Mouse (Mus musculus) liver, embryonic 16.5 days (tissue): ENCODE measurements around the gene Ceacam20. TPM values are rescaled to one million over a fixed set of nuclear protein-coding genes. Genes with fewer than 3 reads are reported as not detected.

Experiments used
- ATAC-seq: fragments of 200-750 bp; cut with Nextera tagmentation; 2 replicates; pipeline ENCODE4 v1.8.0; 2017; ENCODE audit warnings: low read depth, mild to moderate bottlenecking, moderate number of reproducible peaks, moderate library complexity
- H3K27ac ChIP-seq: fragments of 300-500 bp; sonication (generic); 2 replicates; pipeline ENCODE4 v1.5.1; 2014; ENCODE audit warnings: mild to moderate bottlenecking, low read length
- H3K27me3 ChIP-seq: fragments of 300-500 bp; sonication (generic); 2 replicates; pipeline ENCODE4 v1.6.1; 2014; ENCODE audit warnings: low read depth, low read length, mixed read lengths; ENCODE audit not compliant: control insufficient read depth, insufficient read depth
- H3K36me3 ChIP-seq: fragments of 300-500 bp; sonication (generic); 2 replicates; pipeline ENCODE4 v1.6.1; 2014; ENCODE audit warnings: mild to moderate bottlenecking; ENCODE audit not compliant: control insufficient read depth, insufficient read depth
- H3K4me1 ChIP-seq: fragments of 300-500 bp; sonication (generic); 2 replicates; pipeline ENCODE4 v1.6.1; 2014; ENCODE audit warnings: low read depth, low read length, mixed read lengths; ENCODE audit not compliant: control insufficient read depth
- H3K4me2 ChIP-seq: fragments of 300-500 bp; sonication (generic); 2 replicates; pipeline ENCODE4 v1.6.1; 2014; ENCODE audit warnings: low read depth, low read length, mixed read lengths
- H3K4me3 ChIP-seq: fragments of 300-500 bp; sonication (generic); 2 replicates; pipeline ENCODE4 v1.5.1; 2014; ENCODE audit warnings: low read depth, mild to moderate bottlenecking, low read length
- H3K9ac ChIP-seq: fragments of 300-500 bp; sonication (generic); 2 replicates; pipeline ENCODE4 v1.6.1; 2014; ENCODE audit warnings: low read depth, low read length
- H3K9me3 ChIP-seq: fragments of 300-500 bp; sonication (generic); replicated peaks from 2 replicates; pipeline ENCODE4 v1.6.1; 2016; ENCODE audit warnings: low read length; ENCODE audit not compliant: control insufficient read depth
- WGBS: fragments of 180-500 bp; shearing (Covaris S2); extraction: QIAGEN DNeasy Blood & Tissue Kit; methylation state at CpG from one replicate; pipeline ENCODE4 v1.1.7; 2014; ENCODE audit not compliant: insufficient replicate concordance; 5-methylcytosine and 5-hydroxymethylcytosine counted together
- polyA plus RNA-seq: library from polyadenylated mRNA; unstranded; fragments of >200 nt; fragmentation: Nextera tagmentation; extraction: Ambion mirVana; gene quantifications from 2 replicates; pipeline ENCODE4 v1.2.1, GENCODE M21; 2015

Ceacam20 gene
- polyA plus RNA-seq, 1 experiment from 2014 or later = not detected

GRCm38 (mm10) chr7:19945201-19945600, 20.0 kb upstream of the Ceacam20 start:
- Histone ChIP-seq H3K36me3 (no peaks in the 10 kb centered on the region), H3K4me3 (no peak overlapping the region), H3K27me3 (no peaks in the 10 kb centered on the region), H3K27ac (no peak overlapping the region), H3K9me3 (no peaks in the 10 kb centered on the region), H3K4me1 (no peaks in the 10 kb centered on the region), H3K4me2 (no peak overlapping the region), H3K9ac (no peak overlapping the region)
- 56% methylated on average over 5 of the region's 5 CpGs for WGBS
- no peak for ATAC-seq

GRCm38 (mm10) chr7:19945821-19946515, 19.2 kb upstream of the Ceacam20 start:
- no peak overlapping the region for H3K9ac ChIP-seq

GRCm38 (mm10) chr7:19948956-19949355, 16.3 kb upstream of the Ceacam20 start:
- no peak overlapping the region for H3K27ac ChIP-seq
- H3K9me3 ChIP-seq = no peaks in the 10 kb centered on the region
- ATAC-seq = no peak
- no peaks in the 10 kb centered on the region for H3K36me3 ChIP-seq
- WGBS = 67% methylated on average over 12 of the region's 12 CpGs
- H3K9ac ChIP-seq = no peak overlapping the region
- no peak overlapping the region for H3K4me2 ChIP-seq
- no peaks in the 10 kb centered on the region for H3K27me3 ChIP-seq
- H3K4me3 ChIP-seq = no peak overlapping the region
- no peaks in the 10 kb centered on the region for H3K4me1 ChIP-seq

More at GRCm38 (mm10) chr7:19945821-19946515, 19.2 kb upstream of the Ceacam20 start:
- WGBS = 63% methylated on average over 13 of the region's 13 CpGs
- no peak overlapping the region for H3K4me3 ChIP-seq
- no peaks in the 10 kb centered on the region for H3K4me1 ChIP-seq
- no peaks in the 10 kb centered on the region for H3K9me3 ChIP-seq
- H3K27me3 ChIP-seq = no peaks in the 10 kb centered on the region
- H3K36me3 ChIP-seq = no peaks in the 10 kb centered on the region
- H3K27ac ChIP-seq = no peak overlapping the region
- ATAC-seq = no peak
- no peak overlapping the region for H3K4me2 ChIP-seq

GRCm38 (mm10) chr7:19949996-19950395, 15.2 kb upstream of the Ceacam20 start:
- WGBS = 56% methylated on average over 10 of the region's 10 CpGs
- no peak overlapping the region for H3K9ac ChIP-seq
- H3K4me3 ChIP-seq = no peak overlapping the region
- no peaks in the 10 kb centered on the region for H3K27me3 ChIP-seq
- ATAC-seq = no peak
- no peak overlapping the region for H3K4me2 ChIP-seq
- H3K9me3 ChIP-seq = no peaks in the 10 kb centered on the region
- no peak overlapping the region for H3K27ac ChIP-seq
- no peaks in the 10 kb centered on the region for H3K36me3 ChIP-seq
- no peaks in the 10 kb centered on the region for H3K4me1 ChIP-seq

GRCm38 (mm10) chr7:19950589-19950988, 14.6 kb upstream of the Ceacam20 start, which contains the start of gene Igsf23:
Gene Igsf23, minus strand, starts transcription at chr7:19950756.
- H3K4me2 ChIP-seq = no peak within 1 kb of the TSS
- ATAC-seq = no peak
- no peak within 1 kb of the TSS for H3K9ac ChIP-seq
- no peak within 1 kb of the TSS for H3K4me3 ChIP-seq
- no peaks in the 10 kb centered on the region for H3K36me3 ChIP-seq
- WGBS = 44% methylated on average over 9 of the region's 9 CpGs
- H3K4me1 ChIP-seq = no peaks in the 10 kb centered on the region
- no peak within 1 kb of the TSS for H3K27ac ChIP-seq
- H3K9me3 ChIP-seq = no peaks in the 10 kb centered on the region
- H3K27me3 ChIP-seq = no peaks in the 10 kb centered on the region

GRCm38 (mm10) chr7:19952320-19952986, 12.8 kb upstream of the Ceacam20 start:
- H3K9me3 ChIP-seq = no peaks in the 10 kb centered on the region
- no peaks in the 10 kb centered on the region for H3K27me3 ChIP-seq
- 60% methylated on average over 10 of the region's 10 CpGs for WGBS
- no peak overlapping the region for H3K4me3 ChIP-seq
- H3K4me1 ChIP-seq = peaks cover 2% of the 10 kb centered on the region; the same call in 1 of the 2 replicates
- H3K9ac ChIP-seq = no peak overlapping the region
- H3K36me3 ChIP-seq = no peaks in the 10 kb centered on the region
- H3K4me2 ChIP-seq = no peak overlapping the region
- no peak for ATAC-seq
- no peak overlapping the region for H3K27ac ChIP-seq

GRCm38 (mm10) chr7:19953054-19953453, 12.2 kb upstream of the Ceacam20 start:
- WGBS = 67% methylated on average over 9 of the region's 9 CpGs
- no peaks in the 10 kb centered on the region for H3K36me3 ChIP-seq
- no peak overlapping the region for H3K27ac ChIP-seq
- H3K9me3 ChIP-seq = no peaks in the 10 kb centered on the region
- no peak overlapping the region for H3K4me3 ChIP-seq
- no peak overlapping the region for H3K9ac ChIP-seq
- no peaks in the 10 kb centered on the region for H3K27me3 ChIP-seq
- peaks cover 2% of the 10 kb centered on the region; the same call in 1 of the 2 replicates for H3K4me1 ChIP-seq
- no peak for ATAC-seq
- no peak overlapping the region for H3K4me2 ChIP-seq

GRCm38 (mm10) chr7:19955861-19956260, 9.4 kb upstream of the Ceacam20 start:
- WGBS = 67% methylated on average over 4 of the region's 4 CpGs

GRCm38 (mm10) chr7:19956341-19956781, 8.9 kb upstream of the Ceacam20 start:
- Histone ChIP-seq H3K9ac (no peak overlapping the region), H3K27me3 (no peaks in the 10 kb centered on the region), H3K4me1 (peaks cover 2% of the 10 kb centered on the region; the same call in 1 of the 2 replicates), H3K4me2 (no peak overlapping the region), H3K4me3 (no peak overlapping the region), H3K9me3 (no peaks in the 10 kb centered on the region), H3K27ac (no peak overlapping the region), H3K36me3 (no peaks in the 10 kb centered on the region)
- WGBS = 2% methylated on average over 7 of the region's 7 CpGs
- no peak for ATAC-seq

More at GRCm38 (mm10) chr7:19955861-19956260, 9.4 kb upstream of the Ceacam20 start:
- no peak overlapping the region for H3K4me2 ChIP-seq
- no peak for ATAC-seq
- H3K9ac ChIP-seq = no peak overlapping the region
- H3K27me3 ChIP-seq = no peaks in the 10 kb centered on the region
- no peaks in the 10 kb centered on the region for H3K9me3 ChIP-seq
- H3K4me3 ChIP-seq = no peak overlapping the region
- H3K27ac ChIP-seq = no peak overlapping the region
- no peaks in the 10 kb centered on the region for H3K36me3 ChIP-seq
- H3K4me1 ChIP-seq = peaks cover 2% of the 10 kb centered on the region; the same call in 1 of the 2 replicates
